Mouse (Mus musculus): ENCODE results near the gene Fbxo10. TPM values are rescaled to one million over a fixed set of nuclear protein-coding genes. Genes with fewer than 3 reads are reported as not detected.

Fbxo10 gene
- polyA plus RNA-seq, 1 experiment from 2014 or later = 18.0 TPM

DNA sequence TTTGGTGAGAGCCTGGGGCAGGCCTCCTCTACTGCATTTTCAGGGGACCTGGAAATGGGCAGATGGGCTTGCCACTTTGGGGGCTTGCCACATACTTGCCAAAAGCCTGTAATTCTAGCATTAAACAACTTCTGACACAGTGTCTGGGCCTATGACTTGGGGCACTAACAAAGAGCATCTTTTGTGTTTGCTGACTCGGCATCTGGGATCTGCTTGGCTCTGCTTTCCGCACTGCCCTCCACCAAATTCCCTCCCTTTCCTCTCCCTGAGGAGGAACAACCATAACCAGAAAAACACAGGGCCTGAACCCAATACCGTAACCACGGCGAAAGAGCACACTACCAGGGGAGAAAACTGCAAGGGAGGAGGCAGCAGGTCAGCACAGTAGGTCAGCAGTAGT is 93.8 kb downstream of the Fbxo10 start:
- Histone ChIP-seq H3K4me1 (no peaks in the 10 kb centered on the region), H3K9ac (no peak overlapping the region), H3K9me3 (no peaks in the 10 kb centered on the region), H3K4me3 (replicated peaks) (no peak overlapping the region), H3K27ac (no peak overlapping the region), H3K4me2 (no peak overlapping the region), H3K36me3 (replicated peaks) (peaks cover 61% of the 10 kb centered on the region), H3K27me3 (no peaks in the 10 kb centered on the region)
- ATAC-seq (ENCODE audit: low FRiP score) = no peak
- 97% methylated on average over 5 of the region's 5 CpGs for WGBS

Other genes starting within 250 kb of the Fbxo10 start
- 30.8 and 36.1 TPM in 2 replicates for gene Grhpr, start 103.2 kb downstream of the Fbxo10 start, polyA plus RNA-seq (2016; fragmentation: Nextera tagmentation; extraction: Ambion mirVana)
- gene Zbtb5, start 72.2 kb downstream of the Fbxo10 start, polyA plus RNA-seq (2016; fragmentation: Nextera tagmentation; extraction: Ambion mirVana) = 48.6 and 52.6 TPM in 2 replicates
- 41.5 and 45.5 TPM in 2 replicates for gene Polr1e, start 66.0 kb downstream of the Fbxo10 start, polyA plus RNA-seq (2016; fragmentation: Nextera tagmentation; extraction: Ambion mirVana)
- gene Tomm5, start 23.5 kb upstream of the Fbxo10 start, polyA plus RNA-seq (2016; fragmentation: Nextera tagmentation; extraction: Ambion mirVana) = 163 and 164 TPM in 2 replicates
- gene Frmpd1, start 100.3 kb upstream of the Fbxo10 start, polyA plus RNA-seq (2016; fragmentation: Nextera tagmentation; extraction: Ambion mirVana) = 0.96 and 1.00 TPM in 2 replicates
- 16.2 TPM in 2 replicates for gene Trmt10b, start 212.5 kb upstream of the Fbxo10 start, polyA plus RNA-seq (2016; fragmentation: Nextera tagmentation; extraction: Ambion mirVana)

All from forebrain, embryonic 12.5 days (tissue).